Mouse (Mus musculus): ENCODE measurements around the gene Gns. TPM values are rescaled to one million over a fixed set of nuclear protein-coding genes. Genes with fewer than 3 reads are reported as not detected.

The Gns gene
- polyA plus RNA-seq, 1 experiment: 128 TPM

DNA sequence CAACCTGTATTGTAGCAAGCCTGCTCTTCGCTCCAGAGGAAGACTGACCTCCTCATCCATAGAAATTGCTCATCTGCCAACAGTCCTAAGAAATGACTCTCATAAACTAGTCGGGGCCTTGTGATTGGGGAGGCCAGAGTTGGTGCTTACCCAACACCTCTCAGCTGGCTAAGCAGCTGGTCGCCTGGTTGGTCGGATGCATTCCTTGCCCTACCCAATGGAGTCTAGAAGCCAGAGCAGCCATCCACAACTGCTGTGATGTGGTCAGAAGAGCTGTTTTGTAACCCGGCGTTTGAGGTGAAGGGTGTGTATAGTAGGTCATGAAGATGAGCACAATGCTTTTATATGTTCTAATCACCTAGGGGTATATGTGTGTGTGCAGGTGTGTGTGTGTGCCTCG, 33.7 kb downstream of the Gns start:
- Histone ChIP-seq H3K36me3 (ENCODE audit: control insufficient read depth, insufficient read depth, low read length) (peaks cover 3% of the 10 kb centered on the region; the same call in 1 of the 2 replicates), H3K4me3 (ENCODE audit: insufficient read depth, low read depth, low read length) (no peak overlapping the region), H3K4me1 (ENCODE audit: control insufficient read depth, insufficient read depth, low read length) (no peaks in the 10 kb centered on the region), H3K27me3 (replicated peaks; ENCODE audit: control insufficient read depth, insufficient read depth, low read length) (no peaks in the 10 kb centered on the region), H3K27ac (ENCODE audit: insufficient read depth, low read depth, low read length) (no peak overlapping the region)
- DNase-seq: no peak
- TF ChIP-seq POLR2A (IDR thresholded peaks at IDR 0.05; ENCODE audit: low read depth, low read length) (no peak), CTCF (conservative IDR thresholded peaks at IDR 0.05; ENCODE audit: insufficient read depth, insufficient read length, low read depth, low read length) (no peak)
- 77% methylated on average over 7 of the region's 7 CpGs for WGBS

DNA sequence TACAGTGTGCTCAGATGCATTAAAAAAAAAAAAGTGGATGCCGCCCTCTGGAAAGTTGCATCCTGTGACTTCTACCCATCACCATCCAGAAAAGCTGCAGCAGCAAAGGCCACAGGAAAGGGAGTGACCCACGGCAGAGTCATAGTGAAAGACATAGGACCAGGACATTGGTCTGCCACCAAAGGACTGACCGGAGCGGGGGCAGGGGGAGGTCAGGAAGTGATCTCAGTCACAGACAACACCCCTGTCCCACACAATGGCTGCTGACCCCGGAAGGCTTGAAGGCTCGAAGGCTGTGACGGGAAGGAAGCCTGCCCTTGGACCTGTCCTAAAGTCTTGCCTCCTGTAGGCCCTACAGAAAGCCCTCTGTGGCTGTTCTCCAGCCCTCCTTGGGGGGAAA, 36.1 kb downstream of the Gns start:
- 71% methylated on average over 7 of the region's 7 CpGs for WGBS
- Histone ChIP-seq H3K27me3 (replicated peaks; ENCODE audit: control insufficient read depth, insufficient read depth, low read length) (no peaks in the 10 kb centered on the region), H3K36me3 (ENCODE audit: control insufficient read depth, insufficient read depth, low read length) (peaks cover under 1% of the 10 kb centered on the region; the same call in 1 of the 2 replicates), H3K4me1 (ENCODE audit: control insufficient read depth, insufficient read depth, low read length) (no peaks in the 10 kb centered on the region), H3K27ac (ENCODE audit: insufficient read depth, low read depth, low read length) (no peak overlapping the region), H3K4me3 (ENCODE audit: insufficient read depth, low read depth, low read length) (no peak overlapping the region)
- DNase-seq: no peak
- TF ChIP-seq POLR2A (IDR thresholded peaks at IDR 0.05; ENCODE audit: low read depth, low read length): no peak
- no peak for TF ChIP-seq CTCF (conservative IDR thresholded peaks at IDR 0.05; ENCODE audit: insufficient read depth, insufficient read length, low read depth, low read length)

DNA sequence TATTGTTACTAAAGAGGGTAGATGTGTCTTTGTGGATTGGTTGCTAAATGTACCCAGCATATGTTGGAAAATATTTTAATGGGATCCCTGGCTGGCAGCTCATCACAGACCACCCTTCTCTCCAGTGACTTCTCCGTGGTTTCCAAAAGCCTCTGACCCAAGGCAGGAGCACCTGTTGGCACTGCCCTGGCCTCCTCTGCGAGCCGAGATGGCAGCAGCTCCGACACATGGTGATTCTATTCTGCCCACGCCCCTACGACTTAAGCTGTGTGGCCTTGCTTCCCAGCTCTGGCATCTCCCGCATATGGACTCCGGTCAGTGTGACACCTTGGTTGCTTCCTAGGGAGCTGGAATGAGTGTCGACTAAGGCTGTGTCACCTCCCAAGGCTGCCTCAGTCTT, 38.2 kb downstream of the Gns start:
- WGBS: 81% methylated on average over 9 of the region's 9 CpGs
- H3K4me3 ChIP-seq (ENCODE audit: insufficient read depth, low read depth, low read length): no peak overlapping the region
- TF ChIP-seq POLR2A (IDR thresholded peaks at IDR 0.05; ENCODE audit: low read depth, low read length) (no peak), CTCF (conservative IDR thresholded peaks at IDR 0.05; ENCODE audit: insufficient read depth, insufficient read length, low read depth, low read length) (no peak)

DNA sequence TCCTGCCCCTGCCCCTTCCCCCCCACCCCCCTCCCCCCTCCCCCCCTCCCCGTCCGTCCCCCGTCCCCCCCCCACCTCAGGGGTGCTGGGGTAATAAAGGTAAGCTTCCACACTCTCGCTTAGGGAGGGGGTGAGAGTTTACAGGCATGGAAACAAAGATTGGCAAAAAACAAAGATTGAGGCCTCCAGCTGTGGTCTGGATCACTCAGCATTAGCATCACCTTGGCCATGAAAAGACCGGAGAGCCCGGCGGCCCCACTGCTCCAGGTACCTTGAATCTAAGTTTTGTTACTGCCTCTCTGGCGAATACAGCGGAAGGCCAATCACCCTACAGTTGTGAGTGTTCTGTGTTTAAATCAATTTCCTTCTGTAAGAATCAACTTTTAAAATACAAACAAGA, 39.1 kb downstream of the Gns start:
- no peaks in the 10 kb centered on the region for H3K27me3 ChIP-seq (replicated peaks; ENCODE audit: control insufficient read depth, insufficient read depth, low read length)
- WGBS: 76% methylated on average over 6 of the region's 9 CpGs

More for the DNA sequence above, 38.2 kb downstream of the Gns start:
- Histone ChIP-seq H3K4me1 (ENCODE audit: control insufficient read depth, insufficient read depth, low read length) (no peaks in the 10 kb centered on the region), H3K27ac (ENCODE audit: insufficient read depth, low read depth, low read length) (no peak overlapping the region), H3K27me3 (replicated peaks; ENCODE audit: control insufficient read depth, insufficient read depth, low read length) (no peaks in the 10 kb centered on the region), H3K36me3 (ENCODE audit: control insufficient read depth, insufficient read depth, low read length) (no peaks in the 10 kb centered on the region)
- no peak for DNase-seq

DNA sequence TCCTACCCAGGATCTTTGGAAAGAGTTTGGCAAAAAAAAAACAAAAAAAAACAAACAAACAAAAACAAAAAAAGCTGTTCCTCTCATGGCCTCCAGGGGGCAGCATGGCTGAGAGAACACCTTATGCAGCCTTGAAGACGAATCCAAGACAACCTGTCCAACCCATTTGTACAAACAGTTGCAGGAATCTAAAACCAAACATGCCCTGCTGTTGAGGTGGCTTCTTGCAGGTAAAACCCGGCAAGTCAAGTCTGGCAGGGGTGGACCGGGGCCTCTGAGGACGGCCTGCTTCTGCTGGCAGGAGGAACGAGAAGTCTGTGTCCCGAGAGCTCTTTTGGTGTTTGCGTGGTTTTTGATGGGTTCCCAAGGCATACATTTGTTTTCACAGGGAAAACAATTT, 44.8 kb downstream of the Gns start:
- 67% methylated on average over 7 of the region's 7 CpGs for WGBS
- Histone ChIP-seq H3K4me1 (ENCODE audit: control insufficient read depth, insufficient read depth, low read length) (peaks cover 8% of the 10 kb centered on the region; the same call in 1 of the 2 replicates), H3K27me3 (replicated peaks; ENCODE audit: control insufficient read depth, insufficient read depth, low read length) (no peaks in the 10 kb centered on the region), H3K4me3 (ENCODE audit: insufficient read depth, low read depth, low read length) (no peak overlapping the region), H3K36me3 (ENCODE audit: control insufficient read depth, insufficient read depth, low read length) (no peaks in the 10 kb centered on the region), H3K27ac (ENCODE audit: insufficient read depth, low read depth, low read length) (no peak overlapping the region)
- TF ChIP-seq CTCF (conservative IDR thresholded peaks at IDR 0.05; ENCODE audit: insufficient read depth, insufficient read length, low read depth, low read length) (peak; percentile 78), POLR2A (IDR thresholded peaks at IDR 0.05; ENCODE audit: low read depth, low read length) (no peak)
- peak; percentile 60 for DNase-seq

More for the DNA sequence above, 39.1 kb downstream of the Gns start:
- no peak for TF ChIP-seq CTCF (conservative IDR thresholded peaks at IDR 0.05; ENCODE audit: insufficient read depth, insufficient read length, low read depth, low read length)
- TF ChIP-seq POLR2A (IDR thresholded peaks at IDR 0.05; ENCODE audit: low read depth, low read length): no peak
- no peak for DNase-seq
- H3K4me1 ChIP-seq (ENCODE audit: control insufficient read depth, insufficient read depth, low read length): no peaks in the 10 kb centered on the region
- H3K4me3 ChIP-seq (ENCODE audit: insufficient read depth, low read depth, low read length): no peak overlapping the region
- no peak overlapping the region for H3K27ac ChIP-seq (ENCODE audit: insufficient read depth, low read depth, low read length)
- no peaks in the 10 kb centered on the region for H3K36me3 ChIP-seq (ENCODE audit: control insufficient read depth, insufficient read depth, low read length)

DNA sequence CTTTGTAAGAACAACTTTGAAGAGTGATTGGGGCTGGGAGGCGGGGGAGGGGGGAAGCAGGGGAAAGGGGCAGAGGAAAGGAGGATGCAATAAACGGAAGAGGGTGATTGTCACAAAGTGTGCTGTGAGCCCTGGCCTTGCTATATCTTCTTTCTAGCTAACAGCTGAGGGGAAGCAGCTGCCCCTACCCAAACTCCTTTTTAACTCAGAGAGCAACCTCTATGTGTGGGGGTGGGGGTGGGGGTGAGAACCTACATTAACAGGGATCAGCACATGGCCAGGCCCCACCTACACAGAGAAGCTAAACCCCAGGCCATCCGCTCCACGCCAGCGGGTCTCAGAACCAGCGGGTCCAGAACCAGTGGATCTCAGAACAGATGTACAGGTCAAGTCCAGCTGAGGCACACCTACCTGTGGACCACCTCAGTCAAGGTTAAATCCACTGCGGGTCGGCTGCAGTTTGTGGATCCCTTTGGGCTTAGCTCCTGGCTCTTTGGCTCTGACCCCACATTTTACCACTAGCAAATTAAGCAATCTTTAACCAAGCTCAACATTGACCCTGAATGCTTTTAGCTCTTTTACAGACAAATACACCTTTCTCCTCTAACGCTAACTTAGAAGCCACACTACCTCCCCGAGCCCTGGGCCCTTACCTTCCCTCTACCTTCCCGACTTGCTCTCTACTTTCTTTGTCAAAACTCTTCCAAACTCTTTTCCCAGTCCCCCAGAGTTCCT, 47.0 kb downstream of the Gns start:
- no peak overlapping the region for H3K4me3 ChIP-seq (ENCODE audit: insufficient read depth, low read depth, low read length)
- H3K27ac ChIP-seq (ENCODE audit: insufficient read depth, low read depth, low read length): 0 out of 2 replicates have a peak overlapping the region, but pooled peaks have one; percentile 0
- no peaks in the 10 kb centered on the region for H3K27me3 ChIP-seq (replicated peaks; ENCODE audit: control insufficient read depth, insufficient read depth, low read length)
- peak; percentile 69 for DNase-seq
- peaks cover 8% of the 10 kb centered on the region; the same call in 1 of the 2 replicates for H3K4me1 ChIP-seq (ENCODE audit: control insufficient read depth, insufficient read depth, low read length)
- TF ChIP-seq POLR2A (IDR thresholded peaks at IDR 0.05; ENCODE audit: low read depth, low read length) (no peak), CTCF (conservative IDR thresholded peaks at IDR 0.05; ENCODE audit: insufficient read depth, insufficient read length, low read depth, low read length) (no peak)
- WGBS: 55% methylated on average over 11 of the region's 11 CpGs
- no peaks in the 10 kb centered on the region; the same call in 1 of the 2 replicates for H3K36me3 ChIP-seq (ENCODE audit: control insufficient read depth, insufficient read depth, low read length)

DNA sequence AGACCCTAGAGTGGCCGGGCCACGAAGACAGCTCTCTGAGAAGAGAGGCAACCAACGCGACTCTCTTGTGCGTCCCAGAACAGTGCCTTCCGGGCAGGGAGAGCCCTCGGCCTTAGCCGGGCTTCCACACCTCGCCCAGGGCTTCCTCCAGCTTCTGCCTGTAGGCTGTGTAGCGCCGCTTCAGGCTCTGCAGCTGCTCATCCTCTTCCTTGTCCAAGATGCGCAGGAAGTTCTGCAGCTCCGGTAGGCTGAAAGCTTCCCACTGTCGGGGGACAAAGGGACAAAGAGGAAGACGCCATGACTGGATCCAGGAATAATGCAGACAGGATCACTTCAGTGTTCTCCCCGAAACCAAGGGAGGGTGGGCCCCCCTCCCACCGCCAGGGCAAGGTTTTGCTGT, 47.9 kb downstream of the Gns start:
- Histone ChIP-seq H3K36me3 (ENCODE audit: control insufficient read depth, insufficient read depth, low read length) (no peaks in the 10 kb centered on the region; the same call in 1 of the 2 replicates), H3K4me3 (ENCODE audit: insufficient read depth, low read depth, low read length) (no peak overlapping the region), H3K27ac (ENCODE audit: insufficient read depth, low read depth, low read length) (peak overlapping the region; percentile 61; the same call in 1 of the 2 replicates), H3K27me3 (replicated peaks; ENCODE audit: control insufficient read depth, insufficient read depth, low read length) (no peaks in the 10 kb centered on the region), H3K4me1 (ENCODE audit: control insufficient read depth, insufficient read depth, low read length) (peaks cover 8% of the 10 kb centered on the region; the same call in 1 of the 2 replicates)
- TF ChIP-seq POLR2A (IDR thresholded peaks at IDR 0.05; ENCODE audit: low read depth, low read length) (no peak), CTCF (conservative IDR thresholded peaks at IDR 0.05; ENCODE audit: insufficient read depth, insufficient read length, low read depth, low read length) (no peak)
- peak; percentile 67 for DNase-seq
- WGBS: 80% methylated on average over 17 of the region's 17 CpGs
